Mouse (Mus musculus): ENCODE data around the gene Pou5f1. TPM values are rescaled to one million over a fixed set of nuclear protein-coding genes. Genes with fewer than 3 reads are reported as not detected.
"Not testable (repeated sequence)": the region's sequence is repeated elsewhere in the genome, so short reads cannot be mapped to it uniquely, and the experiment has no call there.

The Pou5f1 gene
- not detected for total RNA-seq (2021)

GRCm38 (mm10) chr17:35505776-35506175 lies at the start of gene Pou5f1:
Pou5f1 (plus strand) TSS chr17:35506018.
- no peak for DNase-seq
- intact Hi-C loops (cut with DNase I), result no loop called here

GRCm38 (mm10) chr17:35458247-35458646 lies 47.6 kb upstream of the Pou5f1 start:
- DNase-seq; intact Hi-C loops (cut with DNase I): not testable (repeated sequence)

- DNase-seq; intact Hi-C loops (cut with DNase I): not testable (repeated sequence)
These were observed 45.1 kb upstream of the Pou5f1 start for GRCm38 (mm10) chr17:35460513-35461341.

- intact Hi-C loops (cut with DNase I); DNase-seq: not testable (repeated sequence)
These were observed 40.2 kb upstream of the Pou5f1 start for GRCm38 (mm10) chr17:35465651-35466050.

- DNase-seq, result not testable (repeated sequence)
These were observed 36.9 kb upstream of the Pou5f1 start for GRCm38 (mm10) chr17:35468936-35469335.

GRCm38 (mm10) chr17:35469842-35470751 lies 35.7 kb upstream of the Pou5f1 start, which contains the start of gene H2-Q10:
H2-Q10 (plus strand) TSS chr17:35470089.
- intact Hi-C loops (cut with DNase I), result no loop called here
- no peak for DNase-seq

More at GRCm38 (mm10) chr17:35468936-35469335, 36.9 kb upstream of the Pou5f1 start:
- intact Hi-C loops (cut with DNase I), result not testable (repeated sequence)

- DNase-seq, result peak; percentile 61 to 80
- intact Hi-C loops (cut with DNase I), result loop anchor here (1.0 kb wide), 2 partner anchors 25 to 49 kb away; partner anchors contain the start of gene Psors1c2
These were observed 21.8 kb upstream of the Pou5f1 start for GRCm38 (mm10) chr17:35484066-35484465.

- intact Hi-C loops (cut with DNase I), result no loop called here
- DNase-seq, result peak; percentile 51 to 59
These were observed 20.1 kb upstream of the Pou5f1 start for GRCm38 (mm10) chr17:35485702-35486101.

- DNase-seq, result no peak
- intact Hi-C loops (cut with DNase I), result no loop called here
These were observed 19.1 kb upstream of the Pou5f1 start for GRCm38 (mm10) chr17:35486726-35487125.

GRCm38 (mm10) chr17:35488041-35488440 lies 17.8 kb upstream of the Pou5f1 start:
- DNase-seq, result no peak
- intact Hi-C loops (cut with DNase I), result no loop called here

- intact Hi-C loops (cut with DNase I), result no loop called here
- DNase-seq, result no peak
These were observed 15.5 kb upstream of the Pou5f1 start for GRCm38 (mm10) chr17:35490320-35490719.

GRCm38 (mm10) chr17:35497124-35497523 lies 8.7 kb upstream of the Pou5f1 start:
- intact Hi-C loops (cut with DNase I), result no loop called here
- DNase-seq, result no peak

GRCm38 (mm10) chr17:35502226-35502625 lies 3.6 kb upstream of the Pou5f1 start:
- intact Hi-C loops (cut with DNase I), result no loop called here
- DNase-seq, result no peak

- intact Hi-C loops (cut with DNase I), result no loop called here
- DNase-seq, result no peak
These were observed 3.1 kb upstream of the Pou5f1 start for GRCm38 (mm10) chr17:35502762-35503161.

GRCm38 (mm10) chr17:35503849-35504248 lies 2.0 kb upstream of the Pou5f1 start:
- no peak for DNase-seq
- intact Hi-C loops (cut with DNase I), result no loop called here

GRCm38 (mm10) chr17:35504628-35505481 lies 963 bp upstream of the Pou5f1 start:
- DNase-seq, result no peak
- intact Hi-C loops (cut with DNase I), result no loop called here

- DNase-seq, result no peak
- intact Hi-C loops (cut with DNase I), result no loop called here
These were observed 1.1 kb downstream of the Pou5f1 start for GRCm38 (mm10) chr17:35506881-35507280.

GRCm38 (mm10) chr17:35507556-35508260 lies 1.9 kb downstream of the Pou5f1 start:
- no peak for DNase-seq
- intact Hi-C loops (cut with DNase I), result no loop called here

GRCm38 (mm10) chr17:35508279-35508678 lies 2.5 kb downstream of the Pou5f1 start:
- DNase-seq; intact Hi-C loops (cut with DNase I): not testable (repeated sequence)

Measured in heart, postnatal 10 days (tissue).